Mouse (Mus musculus) MEL (cell line): ENCODE results near the gene Olfr315.

Experiments
- CTCF ChIP-seq, 3 experiments: IDR thresholded peaks in 2 of 3; conservative IDR thresholded peaks in 1 of 3; 2 replicates each; pipeline ENCODE4 v1.5.1; 2011 to 2012; ENCODE audit warnings: low read length in 3 of 3, low read depth in 2 of 3, mild to moderate bottlenecking in 2 of 3, improper control_type of control experiment in 1 of 3, inconsistent platforms in 1 of 3, mixed read lengths in 1 of 3, moderate library complexity in 1 of 3; ENCODE audit not compliant: control insufficient read depth in 1 of 3, insufficient read depth in 1 of 3, poor library complexity in 1 of 3, severe bottlenecking in 1 of 3
- HCFC1 ChIP-seq: IDR thresholded peaks from 2 replicates; pipeline ENCODE4 v1.6.1; 2012; ENCODE audit warnings: low read depth, mild to moderate bottlenecking, inconsistent platforms, low read length, improper control_type of control experiment, moderate library complexity
- KAT2A ChIP-seq: conservative IDR thresholded peaks from 2 replicates; pipeline ENCODE4 v1.6.1; 2012; ENCODE audit warnings: low read depth, low read length, improper control_type of control experiment, inconsistent platforms
- NRF1 ChIP-seq: IDR thresholded peaks from 2 replicates; pipeline ENCODE4 v1.6.1; 2014; ENCODE audit warnings: low read depth, mild to moderate bottlenecking, inconsistent platforms, low read length, improper control_type of control experiment, moderate library complexity; ENCODE audit not compliant: poor library complexity, insufficient read depth, severe bottlenecking
- POLR2A ChIP-seq, 2 experiments: IDR thresholded peaks; 2 replicates each; pipeline ENCODE4 v1.6.1; 2011 to 2012; ENCODE audit warnings: low read length in 2 of 2, mild to moderate bottlenecking in 2 of 2, control low read depth in 1 of 2, improper control_type of control experiment in 1 of 2, low read depth in 1 of 2, moderate library complexity in 1 of 2; ENCODE audit not compliant: control insufficient read depth in 1 of 2, insufficient read depth in 1 of 2, poor library complexity in 1 of 2
- RAD21 ChIP-seq: IDR thresholded peaks from 2 replicates; pipeline ENCODE4 v1.6.1; 2011; ENCODE audit warnings: mild to moderate bottlenecking, low read depth, low read length, improper control_type of control experiment
- TAL1 ChIP-seq: IDR thresholded peaks from 2 replicates; pipeline ENCODE4 v1.6.1; 2012; ENCODE audit warnings: mild to moderate bottlenecking, inconsistent platforms, low read length, moderate library complexity, mixed read lengths

GRCm38 (mm10) chr11:58799747-58800146 is 26.8 kb downstream of the Olfr315 start:
- TF ChIP-seq CTCF (IDR thresholded peaks at IDR 0.05 in 2 of 3, conservative IDR thresholded peaks at IDR 0.05 in 1 of 3; ENCODE audit: control insufficient read depth in 1 of 3, insufficient read depth in 1 of 3, low read depth in 2 of 3, low read length in 3 of 3, poor library complexity in 1 of 3, severe bottlenecking in 1 of 3) (no peak), POLR2A (IDR thresholded peaks at IDR 0.05; ENCODE audit: control insufficient read depth in 1 of 2, insufficient read depth in 1 of 2, low read depth in 1 of 2, low read length in 2 of 2, poor library complexity in 1 of 2) (no peak), RAD21 (no peak), TAL1 (no peak), KAT2A (no peak), NRF1 (no peak), HCFC1 (no peak)
